Mouse (Mus musculus): ENCODE data around the gene Cct3. TPM values are rescaled to one million over a fixed set of nuclear protein-coding genes. Genes with fewer than 3 reads are reported as not detected.
"Not testable (repeated sequence)": the region's sequence is repeated elsewhere in the genome, so short reads cannot be mapped to it uniquely, and the experiment has no call there.

The Cct3 gene
- polyA plus RNA-seq, 1 experiment from 2014 or later, result 746 TPM

GRCm38 (mm10) chr3:88285565-88285895 lies 11.4 kb upstream of the Cct3 start:
- H3K9ac ChIP-seq (ENCODE audit: low read length), result not testable (repeated sequence)
- WGBS, result no CpG with 5 or more reads among the region's 2 CpGs

GRCm38 (mm10) chr3:88287110-88287509 lies 9.8 kb upstream of the Cct3 start, which contains the start of gene Gm38392:
Gene Gm38392, minus strand, starts transcription at chr3:88287210.
- Histone ChIP-seq H3K27ac (ENCODE audit: low read depth, low read length) (no peak within 1 kb of the TSS), H3K9ac (ENCODE audit: low read length) (no peak within 1 kb of the TSS), H3K36me3 (ENCODE audit: control insufficient read depth, insufficient read depth, low read length) (no peaks in the 10 kb centered on the region), H3K4me1 (ENCODE audit: control insufficient read depth, insufficient read depth, low read length) (no peaks in the 10 kb centered on the region), H3K4me3 (ENCODE audit: low read depth, low read length) (no peak within 1 kb of the TSS), H3K27me3 (ENCODE audit: control insufficient read depth, insufficient read depth, low read length) (no peaks in the 10 kb centered on the region), H3K4me2 (no peak within 1 kb of the TSS), H3K9me3 (ENCODE audit: control insufficient read depth, low read length) (no peaks in the 10 kb centered on the region)
- WGBS, result 98% methylated on average over 4 of the region's 4 CpGs
- ATAC-seq (ENCODE audit: low FRiP score) (no peak), DNase-seq (ENCODE audit: low spot score, missing footprints) (no peak)

More at GRCm38 (mm10) chr3:88285565-88285895, 11.4 kb upstream of the Cct3 start:
- ATAC-seq (ENCODE audit: low FRiP score); H3K27ac ChIP-seq (ENCODE audit: low read depth, low read length); H3K4me1 ChIP-seq (ENCODE audit: control insufficient read depth, insufficient read depth, low read length); H3K36me3 ChIP-seq (ENCODE audit: control insufficient read depth, insufficient read depth, low read length); H3K9me3 ChIP-seq (ENCODE audit: control insufficient read depth, low read length); DNase-seq (ENCODE audit: low spot score, missing footprints); H3K27me3 ChIP-seq (ENCODE audit: control insufficient read depth, insufficient read depth, low read length); H3K4me2 ChIP-seq; H3K4me3 ChIP-seq (ENCODE audit: low read depth, low read length): not testable (repeated sequence)

- H3K27ac ChIP-seq (ENCODE audit: low read depth, low read length); H3K4me3 ChIP-seq (ENCODE audit: low read depth, low read length); DNase-seq (ENCODE audit: low spot score, missing footprints); H3K9ac ChIP-seq (ENCODE audit: low read length); H3K4me1 ChIP-seq (ENCODE audit: control insufficient read depth, insufficient read depth, low read length); H3K36me3 ChIP-seq (ENCODE audit: control insufficient read depth, insufficient read depth, low read length); ATAC-seq (ENCODE audit: low FRiP score); H3K9me3 ChIP-seq (ENCODE audit: control insufficient read depth, low read length); H3K4me2 ChIP-seq; H3K27me3 ChIP-seq (ENCODE audit: control insufficient read depth, insufficient read depth, low read length): not testable (repeated sequence)
- WGBS, result 82% methylated on average over 8 of the region's 10 CpGs
Measured at GRCm38 (mm10) chr3:88288133-88288713, 8.7 kb upstream of the Cct3 start.

GRCm38 (mm10) chr3:88291970-88292369 lies 4.9 kb upstream of the Cct3 start:
- DNase-seq (ENCODE audit: low spot score, missing footprints), result no peak
- ATAC-seq (ENCODE audit: low FRiP score), result no peak
- H3K27me3 ChIP-seq (ENCODE audit: control insufficient read depth, insufficient read depth, low read length), result no peaks in the 10 kb centered on the region
- H3K36me3 ChIP-seq (ENCODE audit: control insufficient read depth, insufficient read depth, low read length), result no peaks in the 10 kb centered on the region
- H3K4me2 ChIP-seq, result no peak overlapping the region
- no peak overlapping the region for H3K4me3 ChIP-seq (ENCODE audit: low read depth, low read length)
- H3K4me1 ChIP-seq (ENCODE audit: control insufficient read depth, insufficient read depth, low read length), result peaks cover 5% of the 10 kb centered on the region; the same call in 1 of the 2 replicates
- no peak overlapping the region for H3K27ac ChIP-seq (ENCODE audit: low read depth, low read length)
- H3K9ac ChIP-seq (ENCODE audit: low read length), result no peak overlapping the region
- no peaks in the 10 kb centered on the region for H3K9me3 ChIP-seq (ENCODE audit: control insufficient read depth, low read length)
- 54% methylated on average over 4 of the region's 4 CpGs for WGBS

GRCm38 (mm10) chr3:88295272-88295671 lies 1.6 kb upstream of the Cct3 start:
- 74% methylated on average over 1 of the region's 1 CpGs for WGBS
- not testable (repeated sequence) for H3K4me3 ChIP-seq (ENCODE audit: low read depth, low read length); H3K9me3 ChIP-seq (ENCODE audit: control insufficient read depth, low read length); ATAC-seq (ENCODE audit: low FRiP score); H3K27me3 ChIP-seq (ENCODE audit: control insufficient read depth, insufficient read depth, low read length); H3K9ac ChIP-seq (ENCODE audit: low read length); H3K27ac ChIP-seq (ENCODE audit: low read depth, low read length); DNase-seq (ENCODE audit: low spot score, missing footprints); H3K36me3 ChIP-seq (ENCODE audit: control insufficient read depth, insufficient read depth, low read length)
- Histone ChIP-seq H3K4me1 (ENCODE audit: control insufficient read depth, insufficient read depth, low read length) (peaks cover 14% of the 10 kb centered on the region), H3K4me2 (peak overlapping the region; percentile 61; the same call in 1 of the 2 replicates)

GRCm38 (mm10) chr3:88296110-88296560 lies 781 bp upstream of the Cct3 start:
- Histone ChIP-seq H3K4me3 (ENCODE audit: low read depth, low read length) (peak overlapping the region; percentile 43), H3K9ac (ENCODE audit: low read length) (peak overlapping the region; percentile 74), H3K27me3 (ENCODE audit: control insufficient read depth, insufficient read depth, low read length) (no peaks in the 10 kb centered on the region), H3K9me3 (ENCODE audit: control insufficient read depth, low read length) (no peaks in the 10 kb centered on the region), H3K4me1 (ENCODE audit: control insufficient read depth, insufficient read depth, low read length) (peaks cover 14% of the 10 kb centered on the region), H3K36me3 (ENCODE audit: control insufficient read depth, insufficient read depth, low read length) (peaks cover 10% of the 10 kb centered on the region), H3K4me2 (peak overlapping the region; percentile 61), H3K27ac (ENCODE audit: low read depth, low read length) (peak overlapping the region; percentile 81)
- DNase-seq (ENCODE audit: low spot score, missing footprints) (no peak), ATAC-seq (ENCODE audit: low FRiP score) (peak; percentile 38)
- under 1% methylated on average over 12 of the region's 12 CpGs for WGBS

GRCm38 (mm10) chr3:88297321-88297851 lies 470 bp downstream of the Cct3 start:
- Histone ChIP-seq H3K27ac (ENCODE audit: low read depth, low read length) (peak overlapping the region; percentile 49), H3K27me3 (ENCODE audit: control insufficient read depth, insufficient read depth, low read length) (no peaks in the 10 kb centered on the region), H3K4me3 (ENCODE audit: low read depth, low read length) (peak overlapping the region; percentile 68), H3K9ac (ENCODE audit: low read length) (peak overlapping the region; percentile 71), H3K4me1 (ENCODE audit: control insufficient read depth, insufficient read depth, low read length) (peaks cover 14% of the 10 kb centered on the region), H3K9me3 (ENCODE audit: control insufficient read depth, low read length) (no peaks in the 10 kb centered on the region), H3K4me2 (peak overlapping the region; percentile 82), H3K36me3 (ENCODE audit: control insufficient read depth, insufficient read depth, low read length) (peaks cover 20% of the 10 kb centered on the region)
- ATAC-seq (ENCODE audit: low FRiP score), result no peak
- DNase-seq (ENCODE audit: low spot score, missing footprints), result peak; percentile 96
- WGBS, result under 1% methylated on average over 30 of the region's 30 CpGs

GRCm38 (mm10) chr3:88299172-88299571 lies 2.3 kb downstream of the Cct3 start:
- no peak overlapping the region for H3K9ac ChIP-seq (ENCODE audit: low read length)
- H3K4me3 ChIP-seq (ENCODE audit: low read depth, low read length), result no peak overlapping the region
- peaks cover 32% of the 10 kb centered on the region for H3K36me3 ChIP-seq (ENCODE audit: control insufficient read depth, insufficient read depth, low read length)
- H3K27me3 ChIP-seq (ENCODE audit: control insufficient read depth, insufficient read depth, low read length), result no peaks in the 10 kb centered on the region
- H3K4me1 ChIP-seq (ENCODE audit: control insufficient read depth, insufficient read depth, low read length), result peaks cover 14% of the 10 kb centered on the region
- no peak for DNase-seq (ENCODE audit: low spot score, missing footprints)
- H3K9me3 ChIP-seq (ENCODE audit: control insufficient read depth, low read length), result no peaks in the 10 kb centered on the region
- no peak overlapping the region for H3K4me2 ChIP-seq
- ATAC-seq (ENCODE audit: low FRiP score), result no peak
- 93% methylated on average over 1 of the region's 1 CpGs for WGBS
- H3K27ac ChIP-seq (ENCODE audit: low read depth, low read length), result no peak overlapping the region

- Histone ChIP-seq H3K27ac (ENCODE audit: low read depth, low read length) (no peak within 1 kb of the TSS), H3K4me1 (ENCODE audit: control insufficient read depth, insufficient read depth, low read length) (peaks cover 7% of the 10 kb centered on the region), H3K4me2 (peak within 1 kb of the TSS; percentile 85), H3K9me3 (ENCODE audit: control insufficient read depth, low read length) (no peaks in the 10 kb centered on the region), H3K27me3 (ENCODE audit: control insufficient read depth, insufficient read depth, low read length) (no peaks in the 10 kb centered on the region), H3K36me3 (ENCODE audit: control insufficient read depth, insufficient read depth, low read length) (peaks cover 27% of the 10 kb centered on the region), H3K4me3 (ENCODE audit: low read depth, low read length) (peak within 1 kb of the TSS; percentile 71), H3K9ac (ENCODE audit: low read length) (peak within 1 kb of the TSS; percentile 78)
- WGBS, result 3% methylated on average over 10 of the region's 10 CpGs
- DNase-seq (ENCODE audit: low spot score, missing footprints) (peak; percentile 94), ATAC-seq (ENCODE audit: low FRiP score) (peak; percentile 82)
Measured at GRCm38 (mm10) chr3:88324951-88325405, 28.1 kb downstream of the Cct3 start, which contains the start of gene Glmp. Gene Glmp, plus strand, starts transcription at chr3:88325023.
